Mouse (Mus musculus) left cerebral cortex, adult 2 months (tissue): Measurements from ENCODE around the gene Olfr803. TPM values are rescaled to one million over a fixed set of nuclear protein-coding genes. Genes with fewer than 3 reads are reported as not detected.

Source experiments
- DNase-seq, 2 experiments: peaks; one replicate each; pipeline ENCODE4 v3.0.0; 2021 to 2022; ENCODE audit warnings: low spot score in 2 of 2, mixed read lengths in 1 of 2; ENCODE audit errors: extremely low spot score in 1 of 2
- H3K27ac ChIP-seq: fragments of 200-600 bp; 2 replicates; pipeline ENCODE4 v1.8.1; 2022
- H3K4me3 ChIP-seq: fragments of 200-600 bp; 2 replicates; pipeline ENCODE4 v1.8.1; 2022
- CTCF ChIP-seq: fragments of 200-600 bp; IDR thresholded peaks from 2 replicates; pipeline ENCODE4 v1.8.1; 2022; ENCODE audit warnings: antibody characterized with exemption, mild to moderate bottlenecking, moderate library complexity
- intact Hi-C: fragments of 180-260 bp; cut with DNase I; formaldehyde crosslinking; loops from one replicate; pipeline ENCODE4 v1.15.1; 2025
- long read RNA-seq, 2 experiments: library from polyadenylated mRNA; stranded (forward); transcript quantifications; one replicate each; pipeline ENCODE4 v2.0.0; 2021; ENCODE audit warnings: borderline mapping rate in 2 of 2
- microRNA-seq, 2 experiments: library from miRNA; unstranded; fragments of <30 nt; microRNA quantifications; one replicate each; pipeline ENCODE4 v1.2.0; 2021
- total RNA-seq, 2 experiments: library from RNA; stranded (reverse); gene quantifications; 2 replicates each; pipeline ENCODE4 v1.2.3; 2021

The Olfr803 gene
- total RNA-seq = not detected
- long read RNA-seq, experiment 1 = 0 reads
- long read RNA-seq, experiment 2 = 0 reads

- DNase-seq = no peak
- Histone ChIP-seq H3K27ac (no peak within 1 kb of the TSS), H3K4me3 (no peak within 1 kb of the TSS)
- intact Hi-C loops = no loop called here
- no peak for TF ChIP-seq CTCF
These were observed at the start of gene Olfr803 for GRCm38 (mm10) chr10:129694186-129694585. TSS of gene Olfr803 (minus strand) at chr10:129694286.

DNA sequence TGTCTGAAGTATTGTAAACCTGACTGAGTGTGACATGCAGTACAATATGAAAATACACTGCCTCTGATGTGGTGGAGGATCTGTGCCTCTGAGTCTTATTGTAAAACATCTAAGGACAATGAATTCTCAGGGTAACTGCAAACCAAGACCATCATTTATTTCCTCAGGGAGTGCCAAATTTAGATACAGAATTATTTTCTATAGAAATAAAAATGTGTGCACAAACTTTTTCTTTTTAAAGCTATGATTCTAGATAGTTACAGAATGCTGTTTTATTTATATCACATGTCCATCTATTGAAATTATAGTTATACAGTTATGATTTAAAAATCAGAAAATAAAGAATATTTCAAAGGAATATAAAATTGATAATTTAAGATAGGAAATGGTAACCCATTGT, 47.7 kb upstream of the Olfr803 start, which contains the start of gene Olfr806:
Olfr806 (minus strand) TSS at position 101 of the 400 bp plus-strand sequence.
- intact Hi-C loops = no loop called here
- no peak within 1 kb of the TSS for H3K4me3 ChIP-seq
- TF ChIP-seq CTCF = no peak

GRCm38 (mm10) chr10:129729275-129729674, 35.2 kb upstream of the Olfr803 start, which contains the start of gene Olfr805:
TSS of gene Olfr805 (minus strand) at chr10:129729375.
- no peak for DNase-seq
- intact Hi-C loops = no loop called here
- H3K27ac ChIP-seq = no peak within 1 kb of the TSS
- H3K4me3 ChIP-seq = no peak within 1 kb of the TSS
- no peak for TF ChIP-seq CTCF

More for the DNA sequence above, 47.7 kb upstream of the Olfr803 start, which contains the start of gene Olfr806:
- H3K27ac ChIP-seq = no peak within 1 kb of the TSS
- DNase-seq = no peak

DNA sequence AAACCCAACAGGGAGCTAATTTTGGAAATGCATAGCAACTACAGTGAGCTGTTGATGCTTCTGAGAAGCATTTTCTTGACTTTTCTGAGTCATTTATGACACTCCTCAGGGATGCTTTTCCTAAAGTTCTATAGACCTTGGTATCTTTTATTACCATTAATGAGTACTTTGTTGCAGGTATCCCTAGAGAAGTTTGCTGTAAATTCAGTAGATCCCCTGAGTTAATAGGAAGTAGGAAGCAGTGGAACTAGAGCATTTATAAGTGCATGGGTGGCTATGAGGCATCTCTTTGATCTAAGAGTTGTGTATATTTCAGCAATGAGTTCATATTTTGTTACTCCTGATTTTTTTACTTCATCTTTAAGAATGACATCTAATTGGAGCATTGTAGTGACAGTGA, 8.8 kb upstream of the Olfr803 start, which contains the start of gene Olfr804:
Olfr804 (plus strand) TSS at position 301 of the 400 bp plus-strand sequence.
- intact Hi-C loops = no loop called here
- TF ChIP-seq CTCF = no peak
- DNase-seq = no peak
- H3K27ac ChIP-seq = no peak within 1 kb of the TSS
- H3K4me3 ChIP-seq = no peak within 1 kb of the TSS

- Histone ChIP-seq H3K27ac (no peak within 1 kb of the TSS), H3K4me3 (no peak within 1 kb of the TSS)
- intact Hi-C loops = no loop called here
- no peak for DNase-seq
- no peak for TF ChIP-seq CTCF
These were observed 6.0 kb downstream of the Olfr803 start, which contains the start of gene Olfr802 for GRCm38 (mm10) chr10:129688069-129688468. TSS of gene Olfr802 (minus strand) at chr10:129688169.

GRCm38 (mm10) chr10:129673765-129674164, 20.3 kb downstream of the Olfr803 start, which contains the start of gene Olfr801:
TSS of gene Olfr801 (minus strand) at chr10:129673865.
- TF ChIP-seq CTCF = no peak
- no peak within 1 kb of the TSS for H3K27ac ChIP-seq
- intact Hi-C loops = no loop called here
- no peak within 1 kb of the TSS for H3K4me3 ChIP-seq
- DNase-seq = no peak

GRCm38 (mm10) chr10:129657394-129657793, 36.7 kb downstream of the Olfr803 start, which contains the start of gene Olfr800:
TSS of gene Olfr800 (plus strand) at chr10:129657694.
- Histone ChIP-seq H3K4me3 (no peak within 1 kb of the TSS), H3K27ac (no peak within 1 kb of the TSS)
- no peak for DNase-seq
- no peak for TF ChIP-seq CTCF
- intact Hi-C loops = no loop called here

DNA sequence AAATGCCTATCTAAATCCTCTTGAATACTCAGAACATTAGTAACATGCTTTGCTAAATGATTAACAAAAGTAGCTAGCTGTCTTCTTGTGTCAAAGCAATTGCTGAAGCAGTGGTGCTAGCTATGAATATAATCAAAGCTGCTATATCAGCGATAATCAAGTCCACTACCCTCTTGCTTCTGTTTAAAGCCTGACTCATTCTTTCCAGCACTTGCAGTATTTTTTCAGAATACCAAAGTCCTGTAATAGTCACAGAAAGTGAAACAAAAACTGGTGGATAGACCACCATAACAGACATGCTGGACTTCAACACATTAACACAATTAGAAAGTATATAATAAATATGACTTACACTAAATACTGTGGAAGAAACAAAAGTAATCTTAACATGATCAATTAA, 42.3 kb downstream of the Olfr803 start:
- no peak overlapping the region for H3K4me3 ChIP-seq
- no peak for DNase-seq
- no peak for TF ChIP-seq CTCF
- intact Hi-C loops = no loop called here
- no peak overlapping the region for H3K27ac ChIP-seq

Small RNA genes lying within 50 kb of the gene (microRNA-seq; reads per million reads assigned to microRNA genes)
- 0 reads per million in 2 experiments for gene Gm24485

Other genes starting within 250 kb of the Olfr803 start
- gene Olfr787, start 232.4 kb downstream of the Olfr803 start, total RNA-seq = not detected
- not detected for gene Olfr788, start 223.3 kb downstream of the Olfr803 start, total RNA-seq
- gene Olfr789, start 209.5 kb downstream of the Olfr803 start, total RNA-seq = not detected
- gene Olfr790, start 195.8 kb downstream of the Olfr803 start, total RNA-seq = not detected
- gene Olfr791, start 172.5 kb downstream of the Olfr803 start, total RNA-seq = not detected
- not detected for gene Olfr792, start 155.1 kb downstream of the Olfr803 start, total RNA-seq
- gene Olfr794, start 126.6 kb downstream of the Olfr803 start, total RNA-seq = not detected
- gene Olfr796, start 81.7 kb downstream of the Olfr803 start, total RNA-seq = not detected
- gene Olfr798, start 66.4 kb downstream of the Olfr803 start, total RNA-seq = not detected
- not detected for gene Olfr799, start 56.8 kb downstream of the Olfr803 start, total RNA-seq
- not detected for gene Olfr800, start 36.6 kb downstream of the Olfr803 start, total RNA-seq
- not detected for gene Olfr801, start 20.4 kb downstream of the Olfr803 start, total RNA-seq
- gene Olfr802, start 6.1 kb downstream of the Olfr803 start, total RNA-seq = under 1 TPM in 1 of 2 experiments, not detected in 1; 0.11 TPM
- gene Olfr804, start 8.9 kb upstream of the Olfr803 start, total RNA-seq = not detected
- not detected for gene Olfr805, start 35.1 kb upstream of the Olfr803 start, total RNA-seq
- not detected for gene Olfr806, start 47.6 kb upstream of the Olfr803 start, total RNA-seq
- not detected for gene Olfr807, start 63.5 kb upstream of the Olfr803 start, total RNA-seq
- not detected for gene Olfr808, start 71.2 kb upstream of the Olfr803 start, total RNA-seq
- not detected for gene Olfr809, start 80.4 kb upstream of the Olfr803 start, total RNA-seq
- gene Olfr810, start 100.6 kb upstream of the Olfr803 start, total RNA-seq = not detected
- not detected for gene Olfr811, start 110.1 kb upstream of the Olfr803 start, total RNA-seq
- gene Olfr812, start 151.8 kb upstream of the Olfr803 start, total RNA-seq = not detected
- gene Olfr813, start 161.1 kb upstream of the Olfr803 start, total RNA-seq = not detected
- not detected for gene Olfr814, start 185.6 kb upstream of the Olfr803 start, total RNA-seq
- gene Olfr815, start 211.6 kb upstream of the Olfr803 start, total RNA-seq = not detected
- gene Olfr816, start 221.3 kb upstream of the Olfr803 start, total RNA-seq = not detected